Mouse (Mus musculus): ENCODE data around the gene Tenm3.

The Tenm3 gene

GRCm38 (mm10) chr8:48843931-48844285 lies at the start of gene Tenm3:
Gene Tenm3, minus strand, starts transcription at chr8:48843951.
- no peak for DNase-seq (ENCODE audit: low read depth)

GRCm38 (mm10) chr8:48890216-48890765 lies 46.5 kb upstream of the Tenm3 start:
- DNase-seq (ENCODE audit: low read depth), result no peak

DNA sequence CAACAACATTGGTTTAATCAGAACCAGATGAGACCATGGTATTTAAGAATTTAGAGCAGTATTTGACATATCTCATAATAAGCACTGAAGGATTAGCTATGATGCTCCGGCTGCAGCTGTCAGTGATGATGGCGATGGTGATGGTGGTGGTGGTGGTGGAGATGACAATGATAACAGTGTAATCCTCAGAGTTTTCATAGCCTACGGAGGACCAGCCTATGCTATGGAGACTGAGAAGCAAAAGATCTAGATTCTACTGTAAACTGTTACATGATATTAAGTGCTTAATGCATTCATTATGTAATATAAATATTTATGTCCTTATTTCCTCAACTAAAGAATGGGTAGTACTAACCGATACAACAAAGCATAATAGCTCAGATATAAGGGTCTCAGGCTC lies 40.5 kb upstream of the Tenm3 start:
- no peak for DNase-seq (ENCODE audit: low read depth)

- no peak for DNase-seq (ENCODE audit: low read depth)
Measured at GRCm38 (mm10) chr8:48880585-48880984, 36.8 kb upstream of the Tenm3 start.

DNA sequence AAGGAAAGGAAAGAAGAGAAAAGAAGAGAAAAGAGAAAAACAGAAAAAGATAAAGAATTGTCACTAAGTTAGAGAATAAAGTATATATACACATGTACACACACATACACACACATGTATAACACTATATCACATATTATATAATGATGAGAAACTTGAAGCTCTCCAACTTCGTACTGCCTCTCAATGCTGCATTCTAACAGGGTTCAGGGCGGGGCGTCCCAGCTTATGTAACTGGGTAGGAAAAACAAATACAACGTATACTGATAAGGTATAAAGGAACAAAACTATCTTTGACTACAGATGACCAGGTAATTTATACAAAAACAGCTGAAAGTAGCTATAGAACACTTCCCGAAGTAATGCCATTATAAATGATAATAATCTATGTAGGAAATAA lies 22.2 kb upstream of the Tenm3 start:
- DNase-seq (ENCODE audit: low read depth), result no peak

DNA sequence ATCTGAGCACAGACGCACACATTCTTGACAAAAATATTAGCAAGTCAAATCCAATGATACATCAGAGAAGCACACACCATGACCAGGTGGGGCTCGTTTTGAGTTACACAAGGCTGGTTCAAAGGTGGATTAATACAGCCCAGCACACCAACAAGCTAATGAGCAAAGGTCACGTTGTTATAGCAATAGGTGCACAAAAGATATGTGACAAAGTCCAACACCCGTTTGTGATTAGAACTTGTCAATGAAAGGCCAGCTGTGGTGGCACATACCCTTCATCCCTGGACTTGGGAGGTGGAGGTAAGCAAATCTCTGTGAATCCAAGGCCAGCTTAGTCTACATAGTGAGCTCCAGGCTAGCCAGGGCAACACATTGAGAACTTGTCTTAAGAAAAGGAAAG lies 21.7 kb upstream of the Tenm3 start:
- no peak for DNase-seq (ENCODE audit: low read depth)

- no peak for DNase-seq (ENCODE audit: low read depth)
Measured at GRCm38 (mm10) chr8:48850223-48851010, 6.7 kb upstream of the Tenm3 start.

- no peak for DNase-seq (ENCODE audit: low read depth)
Measured at GRCm38 (mm10) chr8:48849091-48849616, 5.4 kb upstream of the Tenm3 start.

DNA sequence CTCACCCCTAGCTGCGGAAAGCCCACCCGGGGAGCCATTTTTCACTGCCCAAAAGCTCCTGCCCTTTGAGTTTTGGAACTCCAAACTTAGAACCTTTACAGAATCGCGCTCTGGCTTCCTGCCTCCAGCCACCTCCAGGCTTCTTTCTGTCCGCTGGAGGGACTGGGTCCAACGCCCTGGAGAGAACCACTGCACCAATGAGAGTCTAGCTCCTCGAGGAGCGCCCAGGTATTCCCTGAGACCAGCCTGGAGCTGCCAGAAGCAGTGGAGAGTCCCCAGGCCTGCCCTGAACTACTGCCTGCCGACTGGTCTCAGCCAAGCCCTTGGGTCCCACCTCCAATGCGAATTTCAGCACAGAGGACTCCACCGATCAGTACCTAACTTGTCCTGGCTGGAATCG lies 1.2 kb upstream of the Tenm3 start:
- DNase-seq (ENCODE audit: low read depth), result no peak

DNA sequence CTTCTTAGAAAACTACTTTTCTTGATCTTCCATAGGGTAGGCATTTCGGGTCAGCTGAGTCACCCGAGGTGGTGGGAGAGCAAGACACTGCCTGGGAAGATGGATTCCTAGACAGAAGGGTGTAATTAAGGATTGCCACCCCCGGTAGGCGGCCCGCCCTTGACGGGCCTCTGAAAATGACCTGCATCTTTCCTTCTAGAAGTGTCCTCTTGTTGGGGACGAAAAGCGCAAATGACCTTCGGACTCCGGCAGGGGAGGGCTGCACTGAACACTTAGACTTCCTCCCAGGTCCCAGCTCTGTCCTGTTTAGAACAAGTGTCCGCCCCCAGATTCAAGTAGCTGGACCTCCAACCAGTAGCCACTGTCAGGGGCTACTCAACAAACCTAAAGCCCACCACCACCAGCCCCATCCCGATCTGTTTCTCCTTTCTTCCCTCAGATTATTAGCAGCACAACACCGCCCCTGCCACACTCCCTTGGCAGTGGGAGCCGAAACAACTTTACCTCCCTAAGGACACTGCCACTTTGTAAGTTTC lies 687 bp upstream of the Tenm3 start:
- no peak for DNase-seq (ENCODE audit: low read depth)

DNA sequence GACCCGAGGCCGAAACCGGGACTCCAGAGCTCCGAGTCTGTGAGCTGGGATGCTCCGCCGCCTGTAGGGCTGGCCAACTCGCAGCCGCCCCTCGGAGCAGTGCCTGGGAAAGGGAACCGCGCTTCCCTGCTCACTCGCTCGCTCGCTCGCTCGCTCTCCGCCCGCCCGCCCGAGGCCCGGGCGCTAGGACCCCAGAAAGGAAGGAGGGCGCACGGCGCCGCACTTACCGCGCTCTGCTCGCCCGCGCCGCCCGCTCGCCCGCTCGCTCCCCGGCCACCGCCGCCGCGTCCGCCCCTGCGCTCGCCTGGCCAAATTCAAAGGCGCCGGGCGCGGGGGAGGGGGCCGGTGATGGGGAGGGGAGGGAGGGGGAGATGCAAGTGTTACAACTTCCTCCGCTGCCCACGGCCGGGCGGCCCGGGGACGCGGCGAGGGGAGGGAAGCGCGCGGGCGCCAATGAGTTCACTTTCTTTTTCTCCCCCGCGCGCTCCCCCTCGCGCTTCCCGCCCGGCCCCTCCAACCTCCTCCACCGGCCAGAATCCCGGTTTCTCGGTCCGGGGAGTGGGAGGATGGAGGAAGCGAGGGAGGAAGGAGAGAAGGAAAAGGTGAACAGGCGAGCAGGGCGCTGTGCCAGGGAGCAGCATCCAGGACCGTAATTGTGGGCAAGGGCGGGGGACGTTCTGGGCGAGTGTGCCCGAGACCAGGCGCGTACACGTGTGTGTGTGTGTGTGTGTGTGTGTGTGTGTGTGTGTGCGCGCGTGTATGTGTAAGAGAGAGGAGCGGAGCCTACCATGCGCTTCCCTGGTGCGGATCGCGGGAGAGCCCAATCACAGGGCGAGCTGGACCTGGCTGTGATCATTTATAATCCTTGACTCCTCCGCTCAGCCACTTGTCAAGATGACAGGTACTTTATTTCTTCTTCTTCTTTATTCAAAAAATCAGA lies 490 bp downstream of the Tenm3 start:
- DNase-seq (ENCODE audit: low read depth), result no peak

DNA sequence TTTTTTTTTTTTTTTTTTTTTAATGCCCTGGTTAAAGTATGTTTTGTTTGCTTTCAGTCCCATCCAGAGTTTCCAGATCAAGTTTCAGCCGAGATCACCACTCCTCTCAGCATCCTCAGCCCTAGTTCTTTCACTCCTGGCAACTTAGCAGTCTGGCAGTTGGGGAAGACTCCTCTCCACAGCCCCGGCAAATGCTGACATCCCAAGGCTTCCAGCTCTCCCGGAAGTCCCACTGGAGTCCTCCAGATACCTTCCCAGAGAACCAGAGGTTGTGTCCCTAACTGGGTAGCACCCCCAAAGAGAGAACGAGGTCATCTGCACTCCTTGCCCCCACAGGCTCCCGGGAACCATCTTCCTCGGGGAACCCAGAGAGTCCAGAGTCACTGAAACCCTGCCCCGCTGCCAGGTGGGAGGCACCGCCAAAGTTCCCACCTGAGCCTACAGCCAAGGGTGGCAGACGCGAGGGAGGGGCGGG lies 1.2 kb downstream of the Tenm3 start:
- no peak for DNase-seq (ENCODE audit: low read depth)

DNA sequence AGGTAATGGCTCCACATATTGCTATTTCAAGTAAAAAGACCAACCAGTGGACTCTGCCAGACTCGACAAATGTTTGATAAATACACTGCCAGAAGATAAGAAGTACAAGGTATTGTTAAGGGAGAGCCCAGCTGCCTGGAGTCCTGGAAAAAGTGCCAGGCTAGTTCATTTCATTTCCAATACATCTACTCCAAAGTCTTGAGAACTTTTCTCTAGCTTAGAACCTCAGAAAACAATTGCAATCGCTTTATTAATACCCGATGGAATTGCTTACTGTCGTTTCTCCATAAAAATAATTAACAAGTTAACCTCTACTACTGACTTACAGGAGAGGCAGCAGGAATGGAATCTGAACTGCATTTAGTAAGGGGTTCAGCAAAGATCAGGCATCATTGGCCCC lies 1.7 kb downstream of the Tenm3 start:
- no peak for DNase-seq (ENCODE audit: low read depth)

GRCm38 (mm10) chr8:48835745-48836144 lies 8.0 kb downstream of the Tenm3 start:
- no peak for DNase-seq (ENCODE audit: low read depth)

DNA sequence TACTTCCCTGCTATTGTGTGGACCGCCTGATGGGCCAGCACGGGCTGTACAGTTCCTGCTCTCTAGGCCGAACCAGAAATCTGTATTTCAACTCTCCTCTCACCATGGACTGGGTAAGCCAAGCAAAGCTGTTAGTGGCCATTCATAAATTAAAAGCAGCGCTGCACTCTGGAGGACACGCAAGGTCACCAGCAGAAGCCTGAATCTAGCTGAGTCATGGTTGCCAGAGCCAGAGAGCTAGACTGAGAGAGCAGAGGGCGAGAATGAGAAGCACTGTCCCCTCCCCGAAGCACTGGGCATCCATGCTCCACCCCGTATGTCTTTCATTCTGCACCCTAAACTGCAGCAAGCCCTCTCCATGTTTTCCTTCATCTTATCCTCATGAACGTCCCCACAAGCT lies 16.3 kb downstream of the Tenm3 start:
- DNase-seq (ENCODE audit: low read depth), result no peak

- no peak for DNase-seq (ENCODE audit: low read depth)
Measured at GRCm38 (mm10) chr8:48825666-48826065, 18.1 kb downstream of the Tenm3 start.

- no peak for DNase-seq (ENCODE audit: low read depth)
Measured at GRCm38 (mm10) chr8:48822291-48822690, 21.5 kb downstream of the Tenm3 start.

DNA sequence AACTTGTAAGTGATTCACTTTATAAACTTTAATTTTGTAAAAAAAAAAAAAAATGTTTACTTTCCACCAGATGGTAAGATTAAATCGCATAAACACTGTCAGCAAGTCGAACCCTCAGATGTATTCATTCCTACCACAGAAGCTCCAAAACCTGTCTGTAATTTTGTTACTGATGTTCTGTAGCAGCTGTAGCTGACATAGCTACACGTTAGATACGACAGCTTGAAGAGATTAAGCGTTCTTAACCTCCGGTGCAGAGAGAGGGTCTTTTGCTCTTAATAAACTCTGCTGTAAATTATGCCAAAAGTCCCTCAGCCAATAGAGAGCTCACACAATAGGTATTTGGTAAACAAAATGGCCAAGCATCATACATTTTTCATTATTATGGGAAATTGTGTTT lies 23.8 kb downstream of the Tenm3 start:
- DNase-seq (ENCODE audit: low read depth), result no peak

DNA sequence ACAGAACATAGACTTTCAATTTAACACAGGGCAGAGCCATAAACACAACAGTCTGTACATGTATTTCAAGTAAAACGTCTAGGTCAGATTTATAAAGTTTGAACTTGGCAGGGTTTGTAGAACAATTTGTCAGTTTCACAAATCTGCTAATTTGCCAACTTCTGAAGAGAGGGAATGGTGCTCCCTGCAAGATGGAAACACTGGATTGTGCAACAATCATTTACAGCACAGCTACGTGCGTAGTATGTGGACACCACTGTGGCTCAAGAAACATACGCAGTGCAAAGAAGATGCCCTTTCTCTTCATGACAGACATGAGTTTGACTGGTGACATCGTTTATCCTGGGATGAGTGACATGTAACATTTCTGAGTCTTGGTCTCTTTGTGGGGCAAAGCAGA lies 24.4 kb downstream of the Tenm3 start:
- DNase-seq (ENCODE audit: low read depth), result no peak

DNA sequence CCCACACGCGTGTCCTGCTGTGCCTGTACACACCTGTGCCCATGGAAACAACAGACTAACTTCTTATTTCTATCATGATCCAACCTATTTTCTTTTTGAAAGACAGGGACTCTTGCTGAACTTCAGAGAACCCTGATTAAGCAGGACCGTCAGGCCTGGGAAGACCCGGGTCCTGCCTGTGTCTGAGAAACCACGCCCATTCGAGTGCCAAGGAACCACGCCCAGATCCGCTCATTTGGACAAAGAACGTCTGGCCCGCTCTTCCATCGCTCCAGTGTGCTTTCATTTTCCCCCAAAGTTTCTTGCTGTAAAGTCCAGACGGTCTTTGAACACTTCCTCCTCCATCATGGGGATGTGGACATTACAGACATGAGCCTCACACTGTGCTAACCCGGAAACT lies 26.8 kb downstream of the Tenm3 start:
- no peak for DNase-seq (ENCODE audit: low read depth)

- DNase-seq (ENCODE audit: low read depth), result no peak
Measured at GRCm38 (mm10) chr8:48812196-48812741, 31.5 kb downstream of the Tenm3 start.

DNA sequence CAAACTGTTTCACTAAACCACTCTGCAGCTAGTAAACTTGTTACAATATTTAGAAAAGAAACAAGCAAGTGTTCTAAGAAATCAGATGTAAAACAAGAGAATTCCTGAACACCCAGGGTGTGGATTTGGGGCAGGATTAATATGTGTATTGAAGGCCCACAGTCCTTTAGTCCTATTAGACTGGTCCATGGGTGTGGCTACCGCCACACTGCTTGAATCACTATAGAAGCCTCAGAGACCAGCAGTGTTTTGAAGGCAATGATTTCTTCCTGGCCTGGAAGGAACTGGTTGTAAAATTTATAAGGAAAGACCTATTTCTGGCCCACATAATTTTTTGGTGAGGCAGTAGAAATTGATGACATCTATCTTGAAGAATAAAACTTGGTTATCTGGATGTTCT lies 33.1 kb downstream of the Tenm3 start:
- no peak for DNase-seq (ENCODE audit: low read depth)

All from naive thymus-derived CD4-positive, alpha-beta T cell, adult 2 months (primary cell).